Mouse (Mus musculus) limb, embryonic 14.5 days (tissue): Measurements from ENCODE around the gene Gm12355. TPM values are rescaled to one million over a fixed set of nuclear protein-coding genes. Genes with fewer than 3 reads are reported as not detected.

Source experiments
- ATAC-seq: fragments of 200-750 bp; cut with Nextera tagmentation; 2 replicates; pipeline ENCODE4 v1.8.0; 2017; ENCODE audit warnings: low read depth, moderate number of reproducible peaks, moderate TSS enrichment; ENCODE audit not compliant: low FRiP score
- DNase-seq: peaks from one replicate; pipeline ENCODE4 v3.0.0-alpha.2; 2015; ENCODE audit warnings: low spot score
- H3K27ac ChIP-seq: fragments of 300-500 bp; sonication (generic); replicated peaks from 2 replicates; pipeline ENCODE4 v1.5.1; 2014; ENCODE audit warnings: low read depth, mild to moderate bottlenecking, low read length, moderate library complexity, mixed read lengths
- H3K27me3 ChIP-seq: fragments of 300-500 bp; sonication (generic); 2 replicates; pipeline ENCODE4 v1.6.1; 2014; ENCODE audit warnings: low read length, mixed read lengths; ENCODE audit not compliant: control insufficient read depth, insufficient read depth
- H3K36me3 ChIP-seq: fragments of 300-500 bp; sonication (generic); 2 replicates; pipeline ENCODE4 v1.6.1; 2014; ENCODE audit warnings: mild to moderate bottlenecking, low read length, moderate library complexity, mixed read lengths; ENCODE audit not compliant: control insufficient read depth, insufficient read depth
- H3K4me1 ChIP-seq: fragments of 300-500 bp; sonication (generic); 2 replicates; pipeline ENCODE4 v1.6.1; 2014; ENCODE audit warnings: antibody characterized with exemption, low read length, mixed read lengths; ENCODE audit not compliant: control insufficient read depth, insufficient read depth
- H3K4me2 ChIP-seq: fragments of 300-500 bp; sonication (generic); replicated peaks from 2 replicates; pipeline ENCODE4 v1.6.1; 2014; ENCODE audit warnings: low read depth, mild to moderate bottlenecking, low read length, moderate library complexity; ENCODE audit not compliant: severe bottlenecking
- H3K4me3 ChIP-seq: fragments of 300-500 bp; sonication (generic); replicated peaks from 2 replicates; pipeline ENCODE4 v1.5.1; 2014; ENCODE audit warnings: low read length
- H3K9ac ChIP-seq: fragments of 300-500 bp; sonication (generic); 2 replicates; pipeline ENCODE4 v1.6.1; 2014; ENCODE audit warnings: mild to moderate bottlenecking, low read depth, low read length, moderate library complexity; ENCODE audit not compliant: severe bottlenecking
- H3K9me3 ChIP-seq: fragments of 300-500 bp; sonication (generic); 2 replicates; pipeline ENCODE4 v1.6.1; 2016; ENCODE audit warnings: low read length; ENCODE audit not compliant: control insufficient read depth
- POLR2A ChIP-seq: fragments of 200-500 bp; IDR thresholded peaks from 2 replicates; pipeline ENCODE4 v1.8.0; 2012; ENCODE audit warnings: inconsistent platforms, mild to moderate bottlenecking, moderate library complexity, borderline replicate concordance; ENCODE audit not compliant: insufficient read depth, insufficient read length; ENCODE audit errors: extremely low read depth
- WGBS: fragments of 180-500 bp; shearing (Covaris S2); extraction: QIAGEN DNeasy Blood & Tissue Kit; methylation state at CpG from one replicate; pipeline ENCODE4 v1.1.7; 2014; 5-methylcytosine and 5-hydroxymethylcytosine counted together
- polyA plus RNA-seq, 2 experiments: library from polyadenylated mRNA; depleted of rRNA in 1 of 2; stranded (reverse) in 1 of 2; unstranded in 1 of 2; fragments of >200 nt; fragmentation: Nextera tagmentation in 1 of 2; extraction: Ambion mirVana in 1 of 2; gene quantifications; 2 replicates each; pipeline versions ENCODE4 v1.2.1 to v1.2.3; 2012 to 2014

Gene Gm12355
- polyA plus RNA-seq, 2 experiments = 0.31 to 1.3 TPM

- Histone ChIP-seq H3K9ac (no peak overlapping the region), H3K27me3 (no peaks in the 10 kb centered on the region), H3K4me2 (no peak overlapping the region), H3K27ac (no peak overlapping the region), H3K4me1 (peaks cover 20% of the 10 kb centered on the region), H3K4me3 (no peak overlapping the region), H3K9me3 (no peaks in the 10 kb centered on the region), H3K36me3 (peaks cover 28% of the 10 kb centered on the region)
- 50% methylated on average over 1 of the region's 1 CpGs for WGBS
- no peak for DNase-seq
- no peak for ATAC-seq
- TF ChIP-seq POLR2A = no peak
These were observed 41.3 kb downstream of the Gm12355 start for GRCm38 (mm10) chr11:98584146-98584545.

- H3K27ac ChIP-seq = no peak overlapping the region
- no peak for TF ChIP-seq POLR2A
- H3K9me3 ChIP-seq = no peaks in the 10 kb centered on the region
- no peak for ATAC-seq
- no peak overlapping the region for H3K9ac ChIP-seq
- peaks cover 28% of the 10 kb centered on the region for H3K36me3 ChIP-seq
- peaks cover 20% of the 10 kb centered on the region for H3K4me1 ChIP-seq
- no peak overlapping the region for H3K4me3 ChIP-seq
- WGBS = 26% methylated on average over 3 of the region's 3 CpGs
- no peak for DNase-seq
- H3K4me2 ChIP-seq = no peak overlapping the region
- H3K27me3 ChIP-seq = no peaks in the 10 kb centered on the region
These were observed 41.9 kb downstream of the Gm12355 start for GRCm38 (mm10) chr11:98583571-98583970.

GRCm38 (mm10) chr11:98583265-98583552, 42.3 kb downstream of the Gm12355 start:
- no peaks in the 10 kb centered on the region for H3K9me3 ChIP-seq
- WGBS = 93% methylated on average over 3 of the region's 3 CpGs
- peaks cover 20% of the 10 kb centered on the region for H3K4me1 ChIP-seq
- no peaks in the 10 kb centered on the region for H3K27me3 ChIP-seq
- TF ChIP-seq POLR2A = no peak
- ATAC-seq (no peak), DNase-seq (no peak)
- no peak overlapping the region for H3K27ac ChIP-seq
- H3K4me3 ChIP-seq = no peak overlapping the region
- peaks cover 28% of the 10 kb centered on the region for H3K36me3 ChIP-seq
- H3K9ac ChIP-seq = no peak overlapping the region
- H3K4me2 ChIP-seq = no peak overlapping the region

GRCm38 (mm10) chr11:98582551-98583264, 42.8 kb downstream of the Gm12355 start:
- H3K9ac ChIP-seq = no peak overlapping the region
- H3K27ac ChIP-seq = no peak overlapping the region
- TF ChIP-seq POLR2A = no peak
- peaks cover 28% of the 10 kb centered on the region for H3K36me3 ChIP-seq
- no peaks in the 10 kb centered on the region for H3K27me3 ChIP-seq
- H3K9me3 ChIP-seq = no peaks in the 10 kb centered on the region
- H3K4me1 ChIP-seq = peaks cover 16% of the 10 kb centered on the region
- DNase-seq = no peak
- ATAC-seq = no peak
- no peak overlapping the region for H3K4me2 ChIP-seq
- WGBS = 85% methylated on average over 12 of the region's 12 CpGs
- H3K4me3 ChIP-seq = no peak overlapping the region

- Histone ChIP-seq H3K36me3 (peaks cover 28% of the 10 kb centered on the region), H3K27ac (no peak overlapping the region), H3K9ac (no peak overlapping the region), H3K4me1 (peaks cover 12% of the 10 kb centered on the region; the same call in 1 of the 2 replicates), H3K27me3 (no peaks in the 10 kb centered on the region), H3K9me3 (no peaks in the 10 kb centered on the region), H3K4me2 (no peak overlapping the region), H3K4me3 (no peak overlapping the region)
- TF ChIP-seq POLR2A = no peak
- WGBS = 90% methylated on average over 8 of the region's 8 CpGs
- ATAC-seq (no peak), DNase-seq (no peak)
These were observed 43.5 kb downstream of the Gm12355 start for GRCm38 (mm10) chr11:98582030-98582388.
